Mouse (Mus musculus): Measurements from ENCODE around the gene Otop3.

Otop3 gene

DNA sequence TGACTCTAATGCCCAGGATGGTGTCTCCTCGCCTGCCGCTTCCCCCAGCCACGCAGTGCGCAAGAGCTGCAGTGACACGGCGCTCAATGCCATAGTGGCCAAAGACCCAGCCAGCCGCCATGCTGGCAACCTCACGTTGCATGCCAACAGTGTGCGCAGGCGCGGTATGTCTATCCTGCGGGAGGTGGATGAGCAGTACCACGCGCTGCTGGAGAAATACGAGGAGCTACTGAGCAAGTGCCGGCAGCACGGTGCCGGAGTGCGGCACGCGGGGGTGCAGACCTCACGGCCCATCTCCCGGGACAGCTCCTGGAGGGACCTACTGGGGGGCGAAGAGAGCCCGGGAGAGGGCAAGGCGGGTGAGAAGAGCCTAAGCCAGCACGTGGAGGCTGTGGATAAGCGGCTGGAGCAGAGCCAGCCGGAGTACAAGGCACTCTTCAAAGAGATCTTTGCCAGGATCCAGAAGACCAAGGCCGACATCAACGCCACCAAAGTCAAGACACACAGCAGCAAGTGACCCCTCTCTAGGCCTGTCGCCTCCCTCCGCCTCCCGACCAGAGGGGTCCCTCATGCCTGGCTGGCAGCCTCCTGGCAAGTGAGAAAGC, 59.3 kb downstream of the Otop3 start:
- no peak for DNase-seq (ENCODE audit: low read depth)
